Mouse (Mus musculus): ENCODE results near the gene Olfr506.
"Not testable (repeated sequence)": the region's sequence is repeated elsewhere in the genome, so short reads cannot be mapped to it uniquely, and the experiment has no call there.

The Olfr506 gene

DNA sequence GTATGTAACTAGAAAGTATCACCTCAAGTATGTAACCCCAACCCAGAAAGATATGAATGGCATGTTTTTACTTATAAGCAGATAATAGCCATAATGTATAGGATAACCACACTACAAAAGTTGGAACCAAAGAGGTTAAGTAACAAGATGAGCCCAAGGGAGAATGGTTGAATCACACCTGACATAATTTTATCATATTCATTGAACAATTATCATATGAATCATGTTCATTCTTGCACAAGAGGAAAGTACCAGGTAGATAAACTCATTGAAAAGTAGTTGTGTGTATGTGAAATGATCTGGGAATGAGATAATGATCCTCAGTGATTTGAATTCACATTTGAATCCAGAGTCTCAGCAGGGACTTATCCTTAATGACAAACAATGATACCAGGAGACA lies at the start of gene Olfr506:
Olfr506 (plus strand) TSS at position 301 of the 400 bp plus-strand sequence.
- no peak for DNase-seq (ENCODE audit: low spot score)

DNA sequence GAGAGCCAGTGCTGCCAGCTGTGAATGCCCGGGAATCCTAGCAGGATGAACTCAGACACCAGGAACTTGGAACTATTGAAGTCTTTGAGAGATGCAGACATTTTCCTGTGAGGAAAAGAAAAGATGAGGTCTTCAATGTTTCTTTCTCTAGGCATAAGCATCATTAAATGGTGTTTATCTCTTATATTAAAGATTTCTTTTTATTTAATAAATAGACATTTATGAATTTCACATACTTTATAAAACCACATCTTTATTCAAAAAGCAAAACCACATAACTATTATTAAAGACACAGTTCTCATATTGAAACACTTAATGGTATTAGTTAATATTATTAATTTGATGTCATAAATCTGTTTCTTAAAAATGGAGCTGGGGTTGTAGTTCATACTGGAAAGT lies 44.9 kb upstream of the Olfr506 start, which contains the start of gene Olfr504:
Olfr504 (minus strand) TSS at position 101 of the 400 bp plus-strand sequence.
- DNase-seq (ENCODE audit: low spot score): no peak

DNA sequence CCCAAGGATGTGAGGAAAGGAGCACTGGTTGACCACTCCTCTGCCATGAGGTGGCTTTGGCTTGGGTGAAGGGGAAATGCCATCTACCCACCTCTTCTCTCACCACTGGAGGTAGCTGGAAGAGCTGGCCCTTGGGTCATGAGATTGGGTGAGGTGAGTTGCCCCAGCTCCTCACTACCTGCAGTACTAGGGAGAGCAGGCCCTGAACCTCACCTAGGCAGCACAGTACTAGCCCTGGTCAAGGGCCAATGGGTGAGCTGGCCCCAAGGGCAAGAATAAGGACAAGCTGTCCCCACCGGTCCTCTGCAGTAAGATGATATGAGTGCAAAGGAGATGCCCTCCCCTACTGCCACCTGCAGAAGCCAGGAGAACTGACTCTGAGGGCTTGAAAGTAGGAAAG lies 20.8 kb upstream of the Olfr506 start:
- no peak for DNase-seq (ENCODE audit: low spot score)

DNA sequence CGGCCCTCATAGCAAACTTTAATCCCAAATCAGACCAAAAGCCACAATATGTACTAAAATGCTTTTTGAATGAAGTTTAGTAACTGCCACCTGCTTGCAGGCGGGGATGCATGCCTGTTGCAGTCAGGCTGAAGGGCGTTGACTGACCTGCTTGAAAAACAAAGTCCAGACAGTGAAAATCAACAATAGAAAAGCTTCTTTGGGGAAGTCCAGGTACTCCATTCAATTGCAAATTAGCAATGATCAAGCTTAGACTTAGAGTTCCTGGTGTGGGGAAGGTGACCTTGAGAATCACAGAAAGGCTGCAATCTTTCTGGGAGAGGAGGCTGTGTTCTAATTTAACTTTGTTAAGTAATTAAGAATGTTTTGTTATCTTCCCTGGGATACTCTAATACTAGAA lies 8.7 kb upstream of the Olfr506 start:
- not testable (repeated sequence) for DNase-seq (ENCODE audit: low spot score)

DNA sequence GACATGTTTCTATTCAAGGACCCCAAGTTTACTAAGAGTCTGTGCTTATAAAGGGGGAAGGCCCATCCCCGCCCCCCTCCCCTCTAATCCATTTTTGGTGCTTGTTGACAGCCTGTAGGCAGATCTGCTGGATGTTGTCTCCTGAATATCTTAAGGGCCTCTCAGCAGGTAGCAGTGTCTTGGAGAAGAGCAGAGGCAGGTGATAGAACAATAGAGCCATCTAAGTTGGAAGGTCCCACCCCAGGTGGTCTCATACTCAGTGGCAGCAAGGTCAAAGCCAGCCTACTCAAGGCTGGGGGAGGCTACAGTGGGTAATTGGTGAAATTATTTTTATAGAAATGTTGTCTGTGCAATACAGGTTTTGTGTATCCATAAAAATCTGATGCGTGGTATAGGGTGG lies 3.5 kb downstream of the Olfr506 start:
- DNase-seq (ENCODE audit: low spot score): no peak

DNA sequence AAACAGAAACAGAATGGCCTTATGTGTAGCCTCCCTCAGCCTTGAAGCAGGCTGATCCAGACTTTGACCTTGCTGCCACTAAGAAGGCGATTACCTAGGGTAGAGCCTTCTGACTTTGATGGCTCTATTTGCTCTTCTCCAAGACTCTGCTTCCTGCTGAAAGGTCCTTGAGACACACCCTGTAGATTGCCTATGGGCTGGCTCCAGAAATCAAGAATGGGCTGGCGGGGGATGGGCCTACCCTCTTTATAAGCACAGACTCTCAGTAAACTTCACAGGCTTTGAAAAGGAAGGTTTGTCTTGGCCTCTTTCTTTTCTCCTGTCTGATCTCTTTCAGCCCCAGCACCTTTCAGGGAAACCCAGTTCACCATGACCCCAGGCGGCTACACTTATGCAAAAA lies 6.2 kb downstream of the Olfr506 start:
- DNase-seq (ENCODE audit: low spot score): not testable (repeated sequence)

DNA sequence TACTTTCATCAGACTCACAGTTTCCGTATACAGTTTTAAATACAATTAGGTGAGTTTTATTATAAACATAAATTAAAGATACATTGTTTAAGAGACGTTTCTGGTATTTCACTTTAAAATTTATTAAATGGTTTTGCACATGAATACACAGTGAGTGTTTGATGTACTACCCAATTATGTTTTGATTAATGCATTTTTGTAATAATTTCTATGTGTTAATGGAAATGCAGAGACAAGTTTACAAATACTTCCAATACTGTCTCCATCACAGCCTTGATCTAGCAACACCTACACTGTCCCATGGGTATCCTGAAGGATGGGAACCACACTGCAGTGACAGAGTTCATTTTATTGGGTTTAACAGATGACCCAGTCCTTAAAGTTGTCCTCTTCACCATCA lies 10.9 kb downstream of the Olfr506 start, which contains the start of gene Olfr507:
Olfr507 (plus strand) TSS at position 301 of the 400 bp plus-strand sequence.
- DNase-seq (ENCODE audit: low spot score): no peak

DNA sequence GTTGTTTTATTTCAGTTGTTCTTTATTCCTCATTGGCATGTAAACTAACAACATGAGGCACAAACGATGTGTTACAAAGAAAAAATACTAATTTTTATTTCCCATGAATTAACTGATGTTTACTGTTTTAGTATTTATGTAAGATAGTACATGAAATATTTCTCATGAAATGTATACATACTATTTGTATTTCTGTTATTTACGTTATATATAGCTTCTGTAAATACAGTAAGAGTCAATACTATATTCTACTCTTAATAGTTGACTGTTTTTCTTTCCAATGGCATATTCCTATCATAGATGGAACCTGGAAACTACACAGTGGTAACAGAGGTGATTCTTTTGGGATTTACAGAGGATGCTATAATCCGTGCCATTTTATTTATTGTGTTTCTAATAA lies 19.1 kb downstream of the Olfr506 start, which contains the start of gene Olfr508:
Olfr508 (plus strand) TSS at position 301 of the 400 bp plus-strand sequence.
- DNase-seq (ENCODE audit: low spot score): no peak

DNA sequence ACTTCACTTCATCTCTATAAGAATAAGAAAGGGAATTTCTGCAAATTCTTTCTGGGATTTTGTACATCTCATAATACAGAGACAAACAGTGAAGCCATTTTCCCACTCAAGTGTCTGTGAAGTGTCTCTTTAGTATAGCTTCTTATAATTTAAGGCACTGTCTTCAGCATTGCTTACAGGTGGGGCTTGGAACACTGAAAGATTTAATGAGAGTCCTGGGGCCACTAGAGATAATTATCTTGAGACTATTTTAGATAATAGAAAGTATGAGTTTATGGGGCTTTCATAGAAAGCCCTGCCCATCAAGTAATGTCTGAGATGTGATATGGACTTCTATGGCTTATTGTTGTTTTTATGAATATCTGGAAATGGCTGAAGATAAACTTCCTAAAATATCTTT lies 41.2 kb downstream of the Olfr506 start, which contains the start of gene Olfr509:
Olfr509 (minus strand) TSS at position 101 of the 400 bp plus-strand sequence.
- DNase-seq (ENCODE audit: low spot score): no peak

DNA sequence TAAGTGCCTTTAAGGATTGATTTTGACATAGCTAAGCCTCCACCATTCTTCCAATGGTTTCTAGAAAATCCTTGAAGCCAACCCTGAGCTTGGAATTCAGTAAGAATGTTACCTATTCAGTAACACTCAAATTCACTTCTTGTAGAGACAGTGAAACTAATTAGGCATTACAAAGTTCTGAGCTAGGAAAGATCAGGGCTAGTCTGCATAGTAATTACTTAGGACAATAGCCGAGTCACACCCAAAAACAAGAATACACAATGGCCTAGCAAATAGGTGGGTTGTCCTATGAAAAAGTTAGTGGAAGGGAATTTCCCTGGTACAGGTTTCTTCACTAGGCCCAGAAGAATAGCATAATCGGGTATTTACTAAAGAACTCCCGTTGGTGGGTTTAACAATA lies 51.8 kb downstream of the Olfr506 start:
- DNase-seq (ENCODE audit: low spot score): no peak

Data from ovary, adult 18-20 months (tissue).